Mouse (Mus musculus) CH12.LX (cell line): ENCODE results near the gene Trappc10. TPM values are rescaled to one million over a fixed set of nuclear protein-coding genes. Genes with fewer than 3 reads are reported as not detected.

Experiments used
- DNase-seq: peaks from one replicate; pipeline ENCODE4 v3.0.0-alpha.2; 2013; ENCODE audit errors: extremely low read depth
- H3K27ac ChIP-seq: 2 replicates; pipeline ENCODE4 v1.5.1; 2012; ENCODE audit warnings: low read depth, mild to moderate bottlenecking, control low read depth, moderate library complexity; ENCODE audit not compliant: insufficient read depth
- H3K27me3 ChIP-seq: replicated peaks from 2 replicates; pipeline ENCODE3; 2012; ENCODE audit warnings: inconsistent platforms
- H3K36me3 ChIP-seq, 2 experiments: replicated peaks in 1 of 2; 2 replicates each; pipeline versions ENCODE3 to v1.6.1; 2012; ENCODE audit warnings: inconsistent platforms in 1 of 2, low read length in 1 of 2, mild to moderate bottlenecking in 1 of 2, mixed read lengths in 1 of 2, moderate library complexity in 1 of 2; ENCODE audit not compliant: control insufficient read depth in 1 of 2, insufficient read depth in 1 of 2
- H3K4me1 ChIP-seq, 2 experiments: 2 replicates each; pipeline ENCODE4 v1.6.1; 2012; ENCODE audit warnings: inconsistent platforms in 1 of 2, moderate library complexity in 1 of 2; ENCODE audit not compliant: insufficient read depth in 2 of 2, control insufficient read depth in 1 of 2
- H3K4me2 ChIP-seq: 2 replicates; pipeline ENCODE4 v1.6.1; 2012; ENCODE audit warnings: low read depth, mild to moderate bottlenecking, control low read depth; ENCODE audit not compliant: poor library complexity, insufficient read depth, severe bottlenecking
- H3K4me3 ChIP-seq, 3 experiments: fragments of 150-350 bp in 1 of 3; sonication (generic) in 1 of 3; replicated peaks in 1 of 3; 2 replicates each; pipeline versions ENCODE3 to v1.5.1; 2011 to 2012; ENCODE audit warnings: low read depth in 2 of 3, low read length in 2 of 3, mild to moderate bottlenecking in 2 of 3, moderate library complexity in 2 of 3, control low read depth in 1 of 3, improper control_type of control experiment in 1 of 3, inconsistent platforms in 1 of 3, mixed read lengths in 1 of 3; ENCODE audit not compliant: poor library complexity in 1 of 3
- H3K79me2 ChIP-seq: replicated peaks from 2 replicates; pipeline ENCODE4 v1.6.1; 2012; ENCODE audit warnings: mild to moderate bottlenecking, moderate library complexity; ENCODE audit not compliant: control insufficient read depth, poor library complexity, insufficient read depth, severe bottlenecking; ENCODE audit errors: extremely low read depth
- H3K9ac ChIP-seq: 2 replicates; pipeline ENCODE4 v1.6.1; 2012; ENCODE audit warnings: low read depth, mild to moderate bottlenecking, control low read depth, moderate library complexity; ENCODE audit not compliant: insufficient read depth
- H3K9me3 ChIP-seq: replicated peaks from 2 replicates; pipeline ENCODE3; 2012; ENCODE audit warnings: low read length, inconsistent platforms, mixed read lengths
- BHLHE40 ChIP-seq: IDR thresholded peaks from 2 replicates; pipeline ENCODE4 v1.6.1; 2011; ENCODE audit warnings: mild to moderate bottlenecking, low read depth, low read length, improper control_type of control experiment
- CHD1 ChIP-seq: IDR thresholded peaks from 2 replicates; pipeline ENCODE4 v1.6.1; 2012; ENCODE audit warnings: low read depth, low read length, improper control_type of control experiment, inconsistent platforms
- CTCF ChIP-seq, 2 experiments: IDR thresholded peaks in 1 of 2; conservative IDR thresholded peaks in 1 of 2; 2 replicates each; pipeline ENCODE4 v1.5.1; 2011 to 2012; ENCODE audit warnings: low read depth in 2 of 2, low read length in 2 of 2, improper control_type of control experiment in 1 of 2, inconsistent platforms in 1 of 2, mild to moderate bottlenecking in 1 of 2, moderate library complexity in 1 of 2
- E2F4 ChIP-seq: IDR thresholded peaks from 2 replicates; pipeline ENCODE4 v1.6.1; 2011; ENCODE audit warnings: low read depth, low read length, improper control_type of control experiment; ENCODE audit not compliant: insufficient replicate concordance
- ELF1 ChIP-seq: IDR thresholded peaks from 2 replicates; pipeline ENCODE4 v1.6.1; 2014; ENCODE audit warnings: low read depth, mild to moderate bottlenecking, inconsistent platforms, low read length, improper control_type of control experiment
- HCFC1 ChIP-seq: IDR thresholded peaks from 2 replicates; pipeline ENCODE4 v1.6.1; 2012; ENCODE audit warnings: low read depth, mild to moderate bottlenecking, inconsistent platforms, low read length, improper control_type of control experiment
- JUND ChIP-seq: conservative IDR thresholded peaks from 2 replicates; pipeline ENCODE4 v1.6.1; 2011; ENCODE audit warnings: low read depth, low read length, improper control_type of control experiment
- KAT2A ChIP-seq: IDR thresholded peaks from 2 replicates; pipeline ENCODE4 v1.6.1; 2012; ENCODE audit warnings: low read length, improper control_type of control experiment, inconsistent platforms; ENCODE audit not compliant: insufficient replicate concordance
- NELFE ChIP-seq: IDR thresholded peaks from 2 replicates; pipeline ENCODE4 v1.6.1; 2011; ENCODE audit warnings: low read depth, low read length, improper control_type of control experiment
- POLR2A ChIP-seq: IDR thresholded peaks from 2 replicates; pipeline ENCODE4 v1.6.1; 2011; ENCODE audit warnings: low read depth, mild to moderate bottlenecking, improper control_type of control experiment, low read length
- RCOR1 ChIP-seq: conservative IDR thresholded peaks from 2 replicates; pipeline ENCODE4 v1.6.1; 2012; ENCODE audit warnings: low read depth, mild to moderate bottlenecking, inconsistent platforms, low read length, improper control_type of control experiment
- SIN3A ChIP-seq: IDR thresholded peaks from 2 replicates; pipeline ENCODE4 v1.6.1; 2012; ENCODE audit warnings: low read length, improper control_type of control experiment, inconsistent platforms
- UBTF ChIP-seq: IDR thresholded peaks from 2 replicates; pipeline ENCODE4 v1.6.1; 2012; ENCODE audit warnings: low read depth, mild to moderate bottlenecking, inconsistent platforms, low read length, improper control_type of control experiment, moderate library complexity
- ZC3H11A ChIP-seq: IDR thresholded peaks from 2 replicates; pipeline ENCODE4 v1.6.1; 2012; ENCODE audit warnings: low read depth, mild to moderate bottlenecking, inconsistent platforms, low read length, improper control_type of control experiment
- dilution Hi-C: fragments of 300-500 bp; cut with MboI; formaldehyde crosslinking; loops from 2 replicates; pipeline ENCODE4 v1.14.3; 2020; ENCODE audit warnings: low sequenced_read_pairs; ENCODE audit not compliant: extremely low pct_unique_long_range_greater_than_20kb, extremely low pct_ligation_motif_present
- in situ Hi-C: fragments of 300-500 bp; cut with MboI; formaldehyde crosslinking; loops from 3 replicates; pipeline ENCODE4 v1.14.3; 2019; ENCODE audit warnings: low sequenced_read_pairs, low pct_ligation_motif_present, low pct_unique_long_range_greater_than_20kb, mixed read lengths
- polyA plus RNA-seq: library from polyadenylated mRNA; unstranded; fragments of >175 nt; gene quantifications from 2 replicates; pipeline ENCODE4 v1.2.1, GENCODE M21; 2012; ENCODE audit warnings: low read depth; ENCODE audit not compliant: insufficient read length
- total RNA-seq, 2 experiments: library from RNA; depleted of rRNA; stranded (reverse); fragments of 300-350 nt in 1 of 2; fragments of >200 nt in 1 of 2; gene quantifications; 2 replicates each; pipeline ENCODE4 v1.2.3; 2012 to 2014

Trappc10 gene
- total and polyA plus RNA-seq, 3 experiments, result 22.1 to 26.7 (median 26.5) TPM

GRCm38 (mm10) chr10:78162646-78163045, 81.8 kb downstream of the Trappc10 start:
- H3K9ac ChIP-seq, result no peak overlapping the region
- dilution Hi-C loops, result no loop called here
- H3K36me3 ChIP-seq, result peaks cover 45 to 78% of the 10 kb centered on the region in 2 experiments

GRCm38 (mm10) chr10:78161096-78161495, 83.3 kb downstream of the Trappc10 start:
- H3K79me2 ChIP-seq, result no peaks in the 10 kb centered on the region
- H3K4me2 ChIP-seq, result no peak overlapping the region
- DNase-seq, result no peak
- dilution Hi-C loops, result no loop called here
- TF ChIP-seq JUND, result no peak
- no peak for TF ChIP-seq E2F4
- no peak for TF ChIP-seq HCFC1
- no peak for TF ChIP-seq ELF1
- TF ChIP-seq NELFE, result no peak
- no peak for TF ChIP-seq ZC3H11A
- no peak for TF ChIP-seq KAT2A
- TF ChIP-seq BHLHE40, result no peak
- no peak for TF ChIP-seq POLR2A
- no peak for TF ChIP-seq SIN3A
- TF ChIP-seq CTCF (conservative IDR thresholded peaks at IDR 0.05 in 1 of 2, IDR thresholded peaks at IDR 0.05 in 1 of 2; ENCODE audit: low read depth in 2 of 2, low read length in 2 of 2), result no peak
- TF ChIP-seq, all 38 proteins: peak for 0
- Histone ChIP-seq H3K4me1 (peaks cover 3 to 4% of the 10 kb centered on the region in 2 experiments; a peak in 1 of 4 replicates), H3K36me3 (peaks cover 29 to 62% of the 10 kb centered on the region in 2 experiments), H3K9ac (no peak overlapping the region), H3K9me3 (no peaks in the 10 kb centered on the region), H3K27me3 (no peaks in the 10 kb centered on the region), H3K4me3 (no peak overlapping the region), H3K27ac (no peak overlapping the region)
- in situ Hi-C loops, result no loop called here

More at GRCm38 (mm10) chr10:78162646-78163045, 81.8 kb downstream of the Trappc10 start:
- H3K27me3 ChIP-seq, result no peaks in the 10 kb centered on the region
- H3K79me2 ChIP-seq, result no peaks in the 10 kb centered on the region
- no peak overlapping the region for H3K27ac ChIP-seq
- H3K9me3 ChIP-seq, result no peaks in the 10 kb centered on the region
- TF ChIP-seq UBTF, result no peak
- no peak for TF ChIP-seq ZC3H11A
- TF ChIP-seq HCFC1, result no peak
- no peak for TF ChIP-seq CHD1
- DNase-seq, result no peak
- H3K4me3 ChIP-seq, result no peak overlapping the region
- H3K4me1 ChIP-seq, result peaks cover 3 to 4% of the 10 kb centered on the region in 2 experiments; a peak in 1 of 4 replicates
- in situ Hi-C loops, result no loop called here
- H3K4me2 ChIP-seq, result no peak overlapping the region

GRCm38 (mm10) chr10:78160369-78161095, 83.9 kb downstream of the Trappc10 start:
- TF ChIP-seq ZC3H11A (no peak), RCOR1 (no peak), JUND (no peak), NELFE (no peak)
- TF ChIP-seq, all 38 proteins: peak for 0
- in situ Hi-C loops, result no loop called here
- no peak overlapping the region for H3K4me2 ChIP-seq
- peaks cover 3 to 4% of the 10 kb centered on the region in 2 experiments; a peak in 1 of 4 replicates for H3K4me1 ChIP-seq
- peaks cover 24 to 57% of the 10 kb centered on the region in 2 experiments for H3K36me3 ChIP-seq
- no peak for DNase-seq
- no peak overlapping the region for H3K9ac ChIP-seq
- dilution Hi-C loops, result no loop called here
- H3K27me3 ChIP-seq, result no peaks in the 10 kb centered on the region
- no peak overlapping the region for H3K4me3 ChIP-seq
- H3K9me3 ChIP-seq, result no peaks in the 10 kb centered on the region
- H3K27ac ChIP-seq, result no peak overlapping the region
- H3K79me2 ChIP-seq, result no peaks in the 10 kb centered on the region
